Mouse (Mus musculus): Measurements from ENCODE around the gene Gm35134. TPM values are rescaled to one million over a fixed set of nuclear protein-coding genes. Genes with fewer than 3 reads are reported as not detected.

The Gm35134 gene
- not detected for polyA plus RNA-seq (2015; fragmentation: Illumina TruSeq; extraction: RNeasy Lipid Tissue Mini Kit (QIAGEN cat#74804); ENCODE audit: low read depth, low replicate concordance)

GRCm38 (mm10) chrY:19112707-19113106 is at the start of gene Gm35134:
Gene Gm35134 (plus strand): TSS chrY:19113007.

